Mouse (Mus musculus): ENCODE results near the gene St8sia2. TPM values are rescaled to one million over a fixed set of nuclear protein-coding genes. Genes with fewer than 3 reads are reported as not detected.

St8sia2 gene
- polyA plus RNA-seq, 1 experiment from 2014 or later, result 97.9 TPM

- no peak overlapping the region for H3K4me2 ChIP-seq (ENCODE audit: low read depth, low read length)
- peaks cover 4% of the 10 kb centered on the region; the same call in 1 of the 2 replicates for H3K4me1 ChIP-seq (ENCODE audit: control insufficient read depth, insufficient read depth, low read length)
- H3K36me3 ChIP-seq (ENCODE audit: control insufficient read depth, insufficient read depth, low read length), result peaks cover 10% of the 10 kb centered on the region; the same call in 1 of the 2 replicates
- H3K9me3 ChIP-seq (ENCODE audit: control insufficient read depth, low read length), result no peaks in the 10 kb centered on the region
- H3K9ac ChIP-seq (replicated peaks; ENCODE audit: low read depth, low read length), result no peak overlapping the region
- no peak for ATAC-seq (ENCODE audit: low read depth)
- WGBS, result 78% methylated on average over 8 of the region's 8 CpGs
- H3K27me3 ChIP-seq (ENCODE audit: control insufficient read depth, insufficient read depth, low read length), result no peaks in the 10 kb centered on the region
- H3K4me3 ChIP-seq (ENCODE audit: low read depth, low read length), result no peak overlapping the region
- H3K27ac ChIP-seq (ENCODE audit: low read depth, low read length), result no peak overlapping the region
These were observed 74.3 kb downstream of the St8sia2 start for GRCm38 (mm10) chr7:73939236-73939635.

- ATAC-seq (ENCODE audit: low read depth), result peak; percentile 76
These were observed 75.3 kb downstream of the St8sia2 start for GRCm38 (mm10) chr7:73938046-73938810.

GRCm38 (mm10) chr7:73936119-73936518 is 77.4 kb downstream of the St8sia2 start:
- Histone ChIP-seq H3K4me3 (ENCODE audit: low read depth, low read length) (no peak overlapping the region), H3K36me3 (ENCODE audit: control insufficient read depth, insufficient read depth, low read length) (no peaks in the 10 kb centered on the region), H3K27ac (ENCODE audit: low read depth, low read length) (no peak overlapping the region), H3K9ac (replicated peaks; ENCODE audit: low read depth, low read length) (no peak overlapping the region), H3K4me2 (ENCODE audit: low read depth, low read length) (no peak overlapping the region), H3K4me1 (ENCODE audit: control insufficient read depth, insufficient read depth, low read length) (0 out of 2 replicates have a peak, but pooled peaks cover 4% of the 10 kb centered on the region), H3K9me3 (ENCODE audit: control insufficient read depth, low read length) (no peaks in the 10 kb centered on the region), H3K27me3 (ENCODE audit: control insufficient read depth, insufficient read depth, low read length) (no peaks in the 10 kb centered on the region)
- WGBS, result 32% methylated on average over 3 of the region's 3 CpGs
- ATAC-seq (ENCODE audit: low read depth), result no peak

More at GRCm38 (mm10) chr7:73938046-73938810, 75.3 kb downstream of the St8sia2 start:
- no peak overlapping the region for H3K4me3 ChIP-seq (ENCODE audit: low read depth, low read length)
- H3K4me2 ChIP-seq (ENCODE audit: low read depth, low read length), result no peak overlapping the region
- H3K27me3 ChIP-seq (ENCODE audit: control insufficient read depth, insufficient read depth, low read length), result no peaks in the 10 kb centered on the region
- H3K4me1 ChIP-seq (ENCODE audit: control insufficient read depth, insufficient read depth, low read length), result peaks cover 4% of the 10 kb centered on the region; the same call in 1 of the 2 replicates
- H3K27ac ChIP-seq (ENCODE audit: low read depth, low read length), result 0 out of 2 replicates have a peak overlapping the region, but pooled peaks have one; percentile 2
- 18% methylated on average over 7 of the region's 7 CpGs for WGBS
- peaks cover 4% of the 10 kb centered on the region; the same call in 1 of the 2 replicates for H3K36me3 ChIP-seq (ENCODE audit: control insufficient read depth, insufficient read depth, low read length)
- H3K9ac ChIP-seq (replicated peaks; ENCODE audit: low read depth, low read length), result no peak overlapping the region
- no peaks in the 10 kb centered on the region for H3K9me3 ChIP-seq (ENCODE audit: control insufficient read depth, low read length)

GRCm38 (mm10) chr7:73935703-73936102 is 77.8 kb downstream of the St8sia2 start:
- Histone ChIP-seq H3K9ac (replicated peaks; ENCODE audit: low read depth, low read length) (no peak overlapping the region), H3K9me3 (ENCODE audit: control insufficient read depth, low read length) (no peaks in the 10 kb centered on the region), H3K4me2 (ENCODE audit: low read depth, low read length) (no peak overlapping the region), H3K27me3 (ENCODE audit: control insufficient read depth, insufficient read depth, low read length) (no peaks in the 10 kb centered on the region), H3K4me3 (ENCODE audit: low read depth, low read length) (no peak overlapping the region), H3K36me3 (ENCODE audit: control insufficient read depth, insufficient read depth, low read length) (no peaks in the 10 kb centered on the region), H3K27ac (ENCODE audit: low read depth, low read length) (no peak overlapping the region), H3K4me1 (ENCODE audit: control insufficient read depth, insufficient read depth, low read length) (0 out of 2 replicates have a peak, but pooled peaks cover 4% of the 10 kb centered on the region)
- ATAC-seq (ENCODE audit: low read depth), result no peak
- WGBS, result 63% methylated on average over 2 of the region's 2 CpGs

GRCm38 (mm10) chr7:73933036-73933435 is 80.5 kb downstream of the St8sia2 start:
- WGBS, result 84% methylated on average over 3 of the region's 3 CpGs
- Histone ChIP-seq H3K4me1 (ENCODE audit: control insufficient read depth, insufficient read depth, low read length) (0 out of 2 replicates have a peak, but pooled peaks cover under 1% of the 10 kb centered on the region), H3K9ac (replicated peaks; ENCODE audit: low read depth, low read length) (no peak overlapping the region), H3K36me3 (ENCODE audit: control insufficient read depth, insufficient read depth, low read length) (no peaks in the 10 kb centered on the region), H3K27me3 (ENCODE audit: control insufficient read depth, insufficient read depth, low read length) (no peaks in the 10 kb centered on the region), H3K4me3 (ENCODE audit: low read depth, low read length) (no peak overlapping the region), H3K9me3 (ENCODE audit: control insufficient read depth, low read length) (no peaks in the 10 kb centered on the region), H3K27ac (ENCODE audit: low read depth, low read length) (no peak overlapping the region), H3K4me2 (ENCODE audit: low read depth, low read length) (no peak overlapping the region)
- ATAC-seq (ENCODE audit: low read depth), result no peak

- no peak overlapping the region for H3K9ac ChIP-seq (replicated peaks; ENCODE audit: low read depth, low read length)
- 39% methylated on average over 16 of the region's 16 CpGs for WGBS
- no peaks in the 10 kb centered on the region for H3K27me3 ChIP-seq (ENCODE audit: control insufficient read depth, insufficient read depth, low read length)
- ATAC-seq (ENCODE audit: low read depth), result no peak
- H3K36me3 ChIP-seq (ENCODE audit: control insufficient read depth, insufficient read depth, low read length), result no peaks in the 10 kb centered on the region
- H3K9me3 ChIP-seq (ENCODE audit: control insufficient read depth, low read length), result no peaks in the 10 kb centered on the region
- no peak overlapping the region for H3K4me2 ChIP-seq (ENCODE audit: low read depth, low read length)
- no peak overlapping the region for H3K27ac ChIP-seq (ENCODE audit: low read depth, low read length)
- H3K4me1 ChIP-seq (ENCODE audit: control insufficient read depth, insufficient read depth, low read length), result 0 out of 2 replicates have a peak, but pooled peaks cover 9% of the 10 kb centered on the region
- no peak overlapping the region for H3K4me3 ChIP-seq (ENCODE audit: low read depth, low read length)
These were observed 92.5 kb downstream of the St8sia2 start for GRCm38 (mm10) chr7:73920921-73921485.

- no peaks in the 10 kb centered on the region for H3K36me3 ChIP-seq (ENCODE audit: control insufficient read depth, insufficient read depth, low read length)
- H3K4me3 ChIP-seq (ENCODE audit: low read depth, low read length), result no peak overlapping the region
- H3K27ac ChIP-seq (ENCODE audit: low read depth, low read length), result peak overlapping the region; percentile 53; the same call in 1 of the 2 replicates
- no peaks in the 10 kb centered on the region for H3K9me3 ChIP-seq (ENCODE audit: control insufficient read depth, low read length)
- no peak overlapping the region for H3K4me2 ChIP-seq (ENCODE audit: low read depth, low read length)
- H3K9ac ChIP-seq (replicated peaks; ENCODE audit: low read depth, low read length), result no peak overlapping the region
- no peaks in the 10 kb centered on the region for H3K27me3 ChIP-seq (ENCODE audit: control insufficient read depth, insufficient read depth, low read length)
- peak; percentile 83 for ATAC-seq (ENCODE audit: low read depth)
- 0 out of 2 replicates have a peak, but pooled peaks cover 9% of the 10 kb centered on the region for H3K4me1 ChIP-seq (ENCODE audit: control insufficient read depth, insufficient read depth, low read length)
- WGBS, result 18% methylated on average over 9 of the region's 9 CpGs
These were observed 95.7 kb downstream of the St8sia2 start for GRCm38 (mm10) chr7:73917633-73918311.

GRCm38 (mm10) chr7:73911899-73912298 is 101.6 kb downstream of the St8sia2 start:
- Histone ChIP-seq H3K27ac (ENCODE audit: low read depth, low read length) (no peak overlapping the region), H3K4me2 (ENCODE audit: low read depth, low read length) (no peak overlapping the region), H3K9me3 (ENCODE audit: control insufficient read depth, low read length) (no peaks in the 10 kb centered on the region), H3K36me3 (ENCODE audit: control insufficient read depth, insufficient read depth, low read length) (no peaks in the 10 kb centered on the region), H3K4me1 (ENCODE audit: control insufficient read depth, insufficient read depth, low read length) (no peaks in the 10 kb centered on the region), H3K9ac (replicated peaks; ENCODE audit: low read depth, low read length) (no peak overlapping the region), H3K27me3 (ENCODE audit: control insufficient read depth, insufficient read depth, low read length) (no peaks in the 10 kb centered on the region), H3K4me3 (ENCODE audit: low read depth, low read length) (no peak overlapping the region)
- no peak for ATAC-seq (ENCODE audit: low read depth)
- 34% methylated on average over 4 of the region's 4 CpGs for WGBS

Data from neural tube, embryonic 14.5 days (tissue).